Mouse (Mus musculus) neural tube, postnatal 0 days (tissue): ENCODE data around the gene Sprr2a2. TPM values are rescaled to one million over a fixed set of nuclear protein-coding genes. Genes with fewer than 3 reads are reported as not detected.

Source experiments
- polyA plus RNA-seq: library from polyadenylated mRNA; unstranded; fragments of >200 nt; fragmentation: Nextera tagmentation; extraction: Ambion mirVana; gene quantifications from 2 replicates; pipeline ENCODE4 v1.2.1, GENCODE M21; 2015

Gene Sprr2a2
- polyA plus RNA-seq = not detected in 2 replicates

GRCm38 (mm10) chr3:92215569-92215968 is at the start of gene Sprr2a2, which contains the start of gene Sprr2a1:
Gene Sprr2a2, plus strand, starts transcription at chr3:92215920.
Gene Sprr2a1, plus strand, starts transcription at chr3:92215799.

GRCm38 (mm10) chr3:92285101-92285500 is 69.4 kb downstream of the Sprr2a2 start, which contains the start of gene Sprr2a3:
Gene Sprr2a3, plus strand, starts transcription at chr3:92285417.

Other genes starting within 250 kb of the Sprr2a2 start
- not detected in 2 replicates for gene Pglyrp3, start 201.3 kb upstream of the Sprr2a2 start, polyA plus RNA-seq
- gene Lor, start 132.8 kb upstream of the Sprr2a2 start, polyA plus RNA-seq = 14.5 and 21.2 TPM in 2 replicates
- gene Prr9, start 92.0 kb upstream of the Sprr2a2 start, polyA plus RNA-seq = not detected in 2 replicates
- gene Lelp1, start 73.2 kb upstream of the Sprr2a2 start, polyA plus RNA-seq = not detected in 2 replicates
- gene Sprr2a1, start 121 bp upstream of the Sprr2a2 start, polyA plus RNA-seq = not detected in 2 replicates
- not detected in 2 replicates for gene Sprr2a3, start 69.5 kb downstream of the Sprr2a2 start, polyA plus RNA-seq
- not detected in 2 replicates for gene Sprr2b, start 100.7 kb downstream of the Sprr2a2 start, polyA plus RNA-seq
- gene Sprr2d, start 123.2 kb downstream of the Sprr2a2 start, polyA plus RNA-seq = not detected in 2 replicates
- not detected in 2 replicates for gene Sprr2e, start 136.2 kb downstream of the Sprr2a2 start, polyA plus RNA-seq
- not detected in 2 replicates for gene Sprr2f, start 149.3 kb downstream of the Sprr2a2 start, polyA plus RNA-seq
- not detected in 2 replicates for gene Sprr2h, start 169.8 kb downstream of the Sprr2a2 start, polyA plus RNA-seq
- gene Sprr2i, start 192.1 kb downstream of the Sprr2a2 start, polyA plus RNA-seq = not detected in 2 replicates
- not detected in 2 replicates for gene Sprr2j-ps, start 202.2 kb downstream of the Sprr2a2 start, polyA plus RNA-seq
- 7.8 and 9.7 TPM in 2 replicates for gene Gm9774, start 213.5 kb downstream of the Sprr2a2 start, polyA plus RNA-seq
- not detected in 2 replicates for gene Sprr2k, start 216.7 kb downstream of the Sprr2a2 start, polyA plus RNA-seq
- not detected in 2 replicates for gene Sprr1b, start 222.9 kb downstream of the Sprr2a2 start, polyA plus RNA-seq
- gene Sprr3, start 242.8 kb downstream of the Sprr2a2 start, polyA plus RNA-seq = not detected in 2 replicates